Mouse (Mus musculus): ENCODE results near the gene Rogdi. TPM values are rescaled to one million over a fixed set of nuclear protein-coding genes. Genes with fewer than 3 reads are reported as not detected.
A peak's percentile ranks its signal among the peaks of the same experiment; 100 is the strongest.

The Rogdi gene
- 65.1 and 74.9 TPM in 2 replicates for polyA plus RNA-seq (2016; fragmentation: Nextera tagmentation; extraction: Ambion mirVana)

GRCm38 (mm10) chr16:5013054-5013838, at the start of gene Rogdi:
Gene Rogdi, minus strand, starts transcription at chr16:5013553.
- ATAC-seq (ENCODE audit: insufficient number of reproducible peaks, insufficient read depth, low FRiP score, low TSS enrichment) = peak; percentile 98
- under 1% methylated on average over 59 of the region's 63 CpGs for WGBS
- H3K27me3 ChIP-seq = no peaks in the 10 kb centered on the region
- peaks cover 10% of the 10 kb centered on the region for H3K4me1 ChIP-seq
- no peaks in the 10 kb centered on the region for H3K9me3 ChIP-seq
- peak within 1 kb of the TSS; percentile 56 for H3K4me3 ChIP-seq
- peak within 1 kb of the TSS; percentile 64 for H3K9ac ChIP-seq
- H3K36me3 ChIP-seq = peaks cover 38% of the 10 kb centered on the region
- no peak within 1 kb of the TSS for H3K27ac ChIP-seq
- peak within 1 kb of the TSS; percentile 75 for H3K4me2 ChIP-seq (replicated peaks)

GRCm38 (mm10) chr16:5058114-5058513, 44.8 kb upstream of the Rogdi start:
- Histone ChIP-seq H3K27me3 (no peaks in the 10 kb centered on the region), H3K27ac (no peak overlapping the region), H3K36me3 (peaks cover 63% of the 10 kb centered on the region), H3K4me2 (replicated peaks) (no peak overlapping the region), H3K4me1 (no peaks in the 10 kb centered on the region), H3K9ac (no peak overlapping the region), H3K9me3 (no peaks in the 10 kb centered on the region), H3K4me3 (no peak overlapping the region)
- 79% methylated on average over 1 of the region's 1 CpGs for WGBS
- ATAC-seq (ENCODE audit: insufficient number of reproducible peaks, insufficient read depth, low FRiP score, low TSS enrichment) = no peak

GRCm38 (mm10) chr16:5050251-5051110, 37.1 kb upstream of the Rogdi start:
- Histone ChIP-seq H3K9me3 (no peaks in the 10 kb centered on the region), H3K4me2 (replicated peaks) (peak overlapping the region; percentile 80)
- WGBS = under 1% methylated on average over 77 of the region's 78 CpGs

GRCm38 (mm10) chr16:5049774-5050234, 36.5 kb upstream of the Rogdi start, which contains the start of the genes Glyr1 and Ubn1:
Gene Glyr1, minus strand, starts transcription at chr16:5049863.
Gene Ubn1, plus strand, starts transcription at chr16:5050057.
- under 1% methylated on average over 54 of the region's 56 CpGs for WGBS
- H3K4me3 ChIP-seq = peak within 1 kb of the TSS; percentile 99
- peak; percentile 97 for ATAC-seq (ENCODE audit: insufficient number of reproducible peaks, insufficient read depth, low FRiP score, low TSS enrichment)

More at GRCm38 (mm10) chr16:5050251-5051110, 37.1 kb upstream of the Rogdi start:
- H3K4me1 ChIP-seq = peaks cover 18% of the 10 kb centered on the region
- H3K9ac ChIP-seq = peak overlapping the region; percentile 87
- H3K36me3 ChIP-seq = peaks cover 34% of the 10 kb centered on the region
- H3K27me3 ChIP-seq = no peaks in the 10 kb centered on the region
- peak overlapping the region; percentile 99 for H3K4me3 ChIP-seq
- H3K27ac ChIP-seq = peak overlapping the region; percentile 93
- peak; percentile 76 for ATAC-seq (ENCODE audit: insufficient number of reproducible peaks, insufficient read depth, low FRiP score, low TSS enrichment)

GRCm38 (mm10) chr16:5049182-5049773, 35.9 kb upstream of the Rogdi start:
- H3K27ac ChIP-seq = peak overlapping the region; percentile 89
- H3K36me3 ChIP-seq = peaks cover 40% of the 10 kb centered on the region
- H3K4me1 ChIP-seq = peaks cover 18% of the 10 kb centered on the region
- WGBS = under 1% methylated on average over 38 of the region's 38 CpGs
- peak overlapping the region; percentile 79 for H3K4me2 ChIP-seq (replicated peaks)
- no peaks in the 10 kb centered on the region for H3K9me3 ChIP-seq
- H3K27me3 ChIP-seq = no peaks in the 10 kb centered on the region
- peak overlapping the region; percentile 99 for H3K4me3 ChIP-seq
- ATAC-seq (ENCODE audit: insufficient number of reproducible peaks, insufficient read depth, low FRiP score, low TSS enrichment) = peak; percentile 68
- H3K9ac ChIP-seq = peak overlapping the region; percentile 93

More at GRCm38 (mm10) chr16:5049774-5050234, 36.5 kb upstream of the Rogdi start, which contains the start of the genes Glyr1 and Ubn1:
- Histone ChIP-seq H3K36me3 (peaks cover 34% of the 10 kb centered on the region), H3K4me2 (replicated peaks) (peak within 1 kb of the TSS; percentile 80), H3K9me3 (no peaks in the 10 kb centered on the region), H3K4me1 (peaks cover 18% of the 10 kb centered on the region), H3K27ac (peak within 1 kb of the TSS; percentile 93), H3K27me3 (no peaks in the 10 kb centered on the region), H3K9ac (peak within 1 kb of the TSS; percentile 93)

GRCm38 (mm10) chr16:5045322-5045721, 32.0 kb upstream of the Rogdi start:
- H3K4me2 ChIP-seq (replicated peaks) = no peak overlapping the region
- peaks cover 64% of the 10 kb centered on the region for H3K36me3 ChIP-seq
- WGBS = 94% methylated on average over 3 of the region's 3 CpGs
- H3K4me1 ChIP-seq = peaks cover 10% of the 10 kb centered on the region
- H3K9ac ChIP-seq = no peak overlapping the region
- ATAC-seq (ENCODE audit: insufficient number of reproducible peaks, insufficient read depth, low FRiP score, low TSS enrichment) = no peak
- H3K27me3 ChIP-seq = no peaks in the 10 kb centered on the region
- no peaks in the 10 kb centered on the region for H3K9me3 ChIP-seq
- H3K4me3 ChIP-seq = no peak overlapping the region
- H3K27ac ChIP-seq = no peak overlapping the region

- no peak for ATAC-seq (ENCODE audit: insufficient number of reproducible peaks, insufficient read depth, low FRiP score, low TSS enrichment)
- H3K9ac ChIP-seq = no peak overlapping the region
- H3K9me3 ChIP-seq = no peaks in the 10 kb centered on the region
- no peaks in the 10 kb centered on the region for H3K27me3 ChIP-seq
- no peak overlapping the region for H3K27ac ChIP-seq
- H3K36me3 ChIP-seq = peaks cover 90% of the 10 kb centered on the region
- H3K4me2 ChIP-seq (replicated peaks) = no peak overlapping the region
- H3K4me3 ChIP-seq = no peak overlapping the region
- H3K4me1 ChIP-seq = no peaks in the 10 kb centered on the region
- 85% methylated on average over 5 of the region's 5 CpGs for WGBS
These were observed 23.4 kb upstream of the Rogdi start for GRCm38 (mm10) chr16:5036649-5037234.

- Histone ChIP-seq H3K36me3 (peaks cover 91% of the 10 kb centered on the region), H3K4me2 (replicated peaks) (no peak overlapping the region), H3K27ac (no peak overlapping the region), H3K4me1 (no peaks in the 10 kb centered on the region), H3K9me3 (no peaks in the 10 kb centered on the region), H3K9ac (no peak overlapping the region), H3K27me3 (no peaks in the 10 kb centered on the region), H3K4me3 (no peak overlapping the region)
- WGBS = 94% methylated on average over 3 of the region's 3 CpGs
- ATAC-seq (ENCODE audit: insufficient number of reproducible peaks, insufficient read depth, low FRiP score, low TSS enrichment) = no peak
These were observed 22.2 kb upstream of the Rogdi start for GRCm38 (mm10) chr16:5035591-5035990.

GRCm38 (mm10) chr16:5029847-5030246, 16.5 kb upstream of the Rogdi start:
- no peaks in the 10 kb centered on the region for H3K9me3 ChIP-seq
- H3K4me1 ChIP-seq = no peaks in the 10 kb centered on the region
- no peak overlapping the region for H3K4me3 ChIP-seq
- WGBS = 74% methylated on average over 2 of the region's 2 CpGs
- ATAC-seq (ENCODE audit: insufficient number of reproducible peaks, insufficient read depth, low FRiP score, low TSS enrichment) = no peak
- H3K27me3 ChIP-seq = no peaks in the 10 kb centered on the region
- no peak overlapping the region for H3K9ac ChIP-seq
- no peak overlapping the region for H3K4me2 ChIP-seq (replicated peaks)
- H3K27ac ChIP-seq = no peak overlapping the region
- peaks cover 95% of the 10 kb centered on the region for H3K36me3 ChIP-seq

- Histone ChIP-seq H3K4me2 (replicated peaks) (no peak overlapping the region), H3K9ac (no peak overlapping the region), H3K27me3 (no peaks in the 10 kb centered on the region), H3K4me3 (no peak overlapping the region), H3K27ac (no peak overlapping the region), H3K36me3 (peaks cover 90% of the 10 kb centered on the region), H3K9me3 (no peaks in the 10 kb centered on the region), H3K4me1 (no peaks in the 10 kb centered on the region)
- ATAC-seq (ENCODE audit: insufficient number of reproducible peaks, insufficient read depth, low FRiP score, low TSS enrichment) = no peak
- WGBS = 95% methylated on average over 3 of the region's 3 CpGs
These were observed 10.7 kb upstream of the Rogdi start for GRCm38 (mm10) chr16:5024021-5024420.

GRCm38 (mm10) chr16:5014578-5014977, 1.2 kb upstream of the Rogdi start:
- no peak overlapping the region for H3K27ac ChIP-seq
- whole genome bisulfite sequencing = 92% methylated on average over 4 of the region's 4 CpGs

More at GRCm38 (mm10) chr16:5014578-5014977, 1.2 kb upstream of the Rogdi start:
- H3K27me3 ChIP-seq = no peaks in the 10 kb centered on the region
- ATAC-seq (ENCODE audit: insufficient number of reproducible peaks, insufficient read depth, low FRiP score, low TSS enrichment) = no peak
- H3K9me3 ChIP-seq = no peaks in the 10 kb centered on the region
- no peak overlapping the region for H3K4me2 ChIP-seq (replicated peaks)
- peaks cover 10% of the 10 kb centered on the region for H3K4me1 ChIP-seq
- no peak overlapping the region for H3K4me3 ChIP-seq
- H3K9ac ChIP-seq = no peak overlapping the region
- H3K36me3 ChIP-seq = peaks cover 52% of the 10 kb centered on the region
